Mouse (Mus musculus): ENCODE measurements around the gene Ddx41. TPM values are rescaled to one million over a fixed set of nuclear protein-coding genes. Genes with fewer than 3 reads are reported as not detected.

Gene Ddx41
- polyA plus RNA-seq, 1 experiment from 2014 or later = 58.8 TPM

DNA sequence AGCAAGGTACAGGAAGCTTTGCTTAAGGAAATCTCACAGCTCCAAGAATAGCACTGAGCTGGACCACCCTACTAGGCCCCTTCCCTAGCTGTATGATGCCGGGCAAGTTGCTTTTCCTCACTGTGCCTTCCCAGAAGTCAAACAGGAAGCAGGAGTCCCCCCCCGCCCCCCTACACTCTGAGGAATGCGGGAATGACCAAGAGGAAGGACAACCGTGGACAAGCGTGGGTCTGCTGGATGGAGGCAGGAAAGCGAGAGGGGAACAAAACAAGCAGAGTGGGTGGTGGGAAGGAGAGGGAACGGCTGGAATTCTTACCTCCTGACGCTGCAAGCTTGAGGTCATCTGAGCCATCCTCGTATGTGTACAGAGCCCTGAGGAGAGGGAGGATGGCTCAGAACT lies 53.4 kb downstream of the Ddx41 start:
- Histone ChIP-seq H3K9ac (peak overlapping the region; percentile 100; the same call in 1 of the 2 replicates), H3K4me2 (peak overlapping the region; percentile 79), H3K27ac (replicated peaks) (peak overlapping the region; percentile 99), H3K4me1 (replicated peaks) (peaks cover 48% of the 10 kb centered on the region), H3K36me3 (peaks cover 43% of the 10 kb centered on the region), H3K4me3 (peak overlapping the region; percentile 95), H3K27me3 (no peaks in the 10 kb centered on the region), H3K9me3 (no peaks in the 10 kb centered on the region)
- ATAC-seq (ENCODE audit: low FRiP score, low read depth) = no peak
- 28% methylated on average over 9 of the region's 9 CpGs for WGBS

GRCm38 (mm10) chr13:55482542-55482941 lies 53.9 kb downstream of the Ddx41 start:
- Histone ChIP-seq H3K4me3 (peak overlapping the region; percentile 95; the same call in 1 of the 2 replicates), H3K36me3 (peaks cover 47% of the 10 kb centered on the region), H3K27ac (replicated peaks) (0 out of 2 replicates have a peak overlapping the region, but pooled peaks have one; percentile 99), H3K4me2 (peak overlapping the region; percentile 79), H3K9me3 (no peaks in the 10 kb centered on the region), H3K27me3 (no peaks in the 10 kb centered on the region), H3K4me1 (replicated peaks) (peaks cover 47% of the 10 kb centered on the region), H3K9ac (no peak overlapping the region)
- 60% methylated on average over 7 of the region's 7 CpGs for WGBS
- no peak for ATAC-seq (ENCODE audit: low FRiP score, low read depth)

Small RNAs within 50 kb of the gene (microRNA-seq; reads per million reads assigned to microRNA genes)
- 2.2 reads per million, percentile 3 among the genes with 10 or more reads in this experiment for gene Mir6945

Other genes with a start within 250 kb of the Ddx41 start
- 338 and 343 TPM in 2 replicates for gene Prelid1, start 216.2 kb downstream of the Ddx41 start, polyA plus RNA-seq (2015; fragmentation: Nextera tagmentation; extraction: Ambion mirVana)
- gene Rab24, start 214.7 kb downstream of the Ddx41 start, polyA plus RNA-seq (2015; fragmentation: Nextera tagmentation; extraction: Ambion mirVana) = 103 and 108 TPM in 2 replicates
- gene Mxd3, start 206.8 kb downstream of the Ddx41 start, polyA plus RNA-seq (2015; fragmentation: Nextera tagmentation; extraction: Ambion mirVana) = 11.3 and 14.4 TPM in 2 replicates
- 49.5 and 50.1 TPM in 2 replicates for gene Lman2, start 173.9 kb downstream of the Ddx41 start, polyA plus RNA-seq (2015; fragmentation: Nextera tagmentation; extraction: Ambion mirVana)
- gene Rgs14, start 166.9 kb downstream of the Ddx41 start, polyA plus RNA-seq (2015; fragmentation: Nextera tagmentation; extraction: Ambion mirVana) = 0.29 and 0.41 TPM in 2 replicates
- gene Slc34a1, start 138.5 kb downstream of the Ddx41 start, polyA plus RNA-seq (2015; fragmentation: Nextera tagmentation; extraction: Ambion mirVana) = 0.04 and 0.17 TPM in 2 replicates
- 0.72 and 1.1 TPM in 2 replicates for gene Pfn3, start 121.4 kb downstream of the Ddx41 start, polyA plus RNA-seq (2015; fragmentation: Nextera tagmentation; extraction: Ambion mirVana)
- gene F12, start 109.9 kb downstream of the Ddx41 start, polyA plus RNA-seq (2015; fragmentation: Nextera tagmentation; extraction: Ambion mirVana) = 0.17 and 0.66 TPM in 2 replicates
- gene Grk6, start 91.6 kb downstream of the Ddx41 start, polyA plus RNA-seq (2015; fragmentation: Nextera tagmentation; extraction: Ambion mirVana) = 38.2 and 40.7 TPM in 2 replicates
- gene Prr7, start 72.4 kb downstream of the Ddx41 start, polyA plus RNA-seq (2015; fragmentation: Nextera tagmentation; extraction: Ambion mirVana) = 4.6 and 5.1 TPM in 2 replicates
- 498 and 572 TPM in 2 replicates for gene Dbn1, start 48.5 kb downstream of the Ddx41 start, polyA plus RNA-seq (2015; fragmentation: Nextera tagmentation; extraction: Ambion mirVana)
- 158 and 171 TPM in 2 replicates for gene Pdlim7, start 23.0 kb downstream of the Ddx41 start, polyA plus RNA-seq (2015; fragmentation: Nextera tagmentation; extraction: Ambion mirVana)
- gene Dok3, start 7.4 kb downstream of the Ddx41 start, polyA plus RNA-seq (2015; fragmentation: Nextera tagmentation; extraction: Ambion mirVana) = 5.2 and 5.3 TPM in 2 replicates
- gene Fam193b, start 34.5 kb upstream of the Ddx41 start, polyA plus RNA-seq (2015; fragmentation: Nextera tagmentation; extraction: Ambion mirVana) = 52.9 and 54.8 TPM in 2 replicates
- gene Tmed9, start 37.1 kb upstream of the Ddx41 start, polyA plus RNA-seq (2015; fragmentation: Nextera tagmentation; extraction: Ambion mirVana) = 98.0 and 101 TPM in 2 replicates
- gene B4galt7, start 63.2 kb upstream of the Ddx41 start, polyA plus RNA-seq (2015; fragmentation: Nextera tagmentation; extraction: Ambion mirVana) = 44.8 and 46.0 TPM in 2 replicates
- gene Caml, start 86.3 kb upstream of the Ddx41 start, polyA plus RNA-seq (2015; fragmentation: Nextera tagmentation; extraction: Ambion mirVana) = 98.6 and 103 TPM in 2 replicates
- gene Ddx46, start 98.4 kb upstream of the Ddx41 start, polyA plus RNA-seq (2015; fragmentation: Nextera tagmentation; extraction: Ambion mirVana) = 23.9 and 24.1 TPM in 2 replicates
- 74.1 and 76.9 TPM in 2 replicates for gene B230219D22Rik, start 156.5 kb upstream of the Ddx41 start, polyA plus RNA-seq (2015; fragmentation: Nextera tagmentation; extraction: Ambion mirVana)
- gene Txndc15, start 178.0 kb upstream of the Ddx41 start, polyA plus RNA-seq (2015; fragmentation: Nextera tagmentation; extraction: Ambion mirVana) = 136 and 142 TPM in 2 replicates
- 22.5 and 27.3 TPM in 2 replicates for gene Pcbd2, start 190.7 kb upstream of the Ddx41 start, polyA plus RNA-seq (2015; fragmentation: Nextera tagmentation; extraction: Ambion mirVana)
- 0.12 TPM in 1 of 2 replicates, not detected in the other for gene Catsper3, start 247.9 kb upstream of the Ddx41 start, polyA plus RNA-seq (2015; fragmentation: Nextera tagmentation; extraction: Ambion mirVana)

Data from hindbrain, embryonic 15.5 days (tissue).